Mouse (Mus musculus): Measurements from ENCODE around the gene Actl7b. TPM values are rescaled to one million over a fixed set of nuclear protein-coding genes. Genes with fewer than 3 reads are reported as not detected.

Gene Actl7b
- total and polyA plus RNA-seq, 2 experiments from 2014 or later, result not detected

DNA sequence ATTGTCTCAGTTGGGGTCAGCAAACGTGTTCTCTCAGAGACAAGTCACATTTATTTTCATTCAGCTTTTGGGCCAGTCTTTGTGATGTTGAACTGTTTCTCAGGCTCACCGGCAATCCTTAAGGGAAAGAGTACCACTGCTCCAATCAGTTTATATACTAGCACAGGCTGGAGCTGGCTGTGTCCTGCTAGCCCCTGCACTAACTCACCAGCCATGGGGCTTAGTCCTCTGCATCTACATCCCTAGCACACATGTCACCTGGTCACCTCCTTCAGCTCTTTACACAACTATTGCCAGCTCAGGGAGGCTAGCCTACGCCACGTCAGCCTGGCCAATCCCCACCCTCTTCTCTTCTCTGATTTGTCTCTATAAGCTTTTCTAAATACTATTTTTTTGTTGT lies 1.5 kb upstream of the Actl7b start:
- TF ChIP-seq CTCF (IDR thresholded peaks at IDR 0.05; ENCODE audit: low read depth) (no peak), EP300 (IDR thresholded peaks at IDR 0.05; ENCODE audit: low read depth) (no peak)
- 87% methylated on average over 4 of the region's 4 CpGs for WGBS
- H3K27ac ChIP-seq (ENCODE audit: low read depth), result no peak overlapping the region
- ATAC-seq (ENCODE audit: insufficient read depth, low read depth) (no peak), DNase-seq (ENCODE audit: low spot score) (no peak)
- no peaks in the 10 kb centered on the region for H3K9me3 ChIP-seq (replicated peaks; ENCODE audit: control insufficient read depth, low read length)
- no peaks in the 10 kb centered on the region for H3K27me3 ChIP-seq (ENCODE audit: control insufficient read depth, insufficient read depth, low read length)
- H3K4me2 ChIP-seq (ENCODE audit: low read depth, low read length), result no peak overlapping the region
- H3K9ac ChIP-seq (replicated peaks; ENCODE audit: low read depth, low read length), result no peak overlapping the region
- peaks cover 13% of the 10 kb centered on the region; the same call in 1 of the 2 replicates for H3K36me3 ChIP-seq (replicated peaks; ENCODE audit: control insufficient read depth, insufficient read depth, low read length)
- H3K4me1 ChIP-seq (ENCODE audit: control insufficient read depth, insufficient read depth), result no peaks in the 10 kb centered on the region
- H3K4me3 ChIP-seq (ENCODE audit: low read depth, low read length), result no peak overlapping the region

DNA sequence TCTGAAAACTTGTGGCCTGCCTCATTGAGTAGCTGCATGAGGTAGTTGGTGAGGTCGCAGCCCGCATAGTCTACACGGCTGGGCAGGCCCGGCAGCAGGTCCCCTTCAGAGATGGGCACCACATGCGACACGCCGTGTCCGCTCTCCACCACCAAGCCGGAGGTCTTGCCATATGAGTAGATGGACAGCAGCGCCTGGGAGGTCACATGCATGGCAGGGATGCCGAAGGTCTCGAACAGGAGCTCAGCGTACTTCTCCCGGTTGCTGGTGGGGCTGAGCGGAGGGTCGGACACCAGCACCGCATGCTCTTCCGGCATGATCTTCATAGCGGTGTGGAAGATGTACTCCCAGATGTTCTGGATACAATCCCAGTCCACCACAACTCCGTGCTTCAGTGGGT lies 632 bp downstream of the Actl7b start:
- TF ChIP-seq EP300 (IDR thresholded peaks at IDR 0.05; ENCODE audit: low read depth), result no peak
- no peak for TF ChIP-seq CTCF (IDR thresholded peaks at IDR 0.05; ENCODE audit: low read depth)
- H3K27me3 ChIP-seq (ENCODE audit: control insufficient read depth, insufficient read depth, low read length), result no peaks in the 10 kb centered on the region
- no peak overlapping the region for H3K4me2 ChIP-seq (ENCODE audit: low read depth, low read length)
- no peak for DNase-seq (ENCODE audit: low spot score)
- no peak overlapping the region for H3K9ac ChIP-seq (replicated peaks; ENCODE audit: low read depth, low read length)
- H3K9me3 ChIP-seq (replicated peaks; ENCODE audit: control insufficient read depth, low read length), result no peaks in the 10 kb centered on the region
- ATAC-seq (ENCODE audit: insufficient read depth, low read depth), result no peak
- no peak overlapping the region for H3K4me3 ChIP-seq (ENCODE audit: low read depth, low read length)
- H3K27ac ChIP-seq (ENCODE audit: low read depth), result no peak overlapping the region
- no peaks in the 10 kb centered on the region; the same call in 1 of the 2 replicates for H3K36me3 ChIP-seq (replicated peaks; ENCODE audit: control insufficient read depth, insufficient read depth, low read length)
- H3K4me1 ChIP-seq (ENCODE audit: control insufficient read depth, insufficient read depth), result no peaks in the 10 kb centered on the region
- WGBS, result 97% methylated on average over 20 of the region's 20 CpGs

DNA sequence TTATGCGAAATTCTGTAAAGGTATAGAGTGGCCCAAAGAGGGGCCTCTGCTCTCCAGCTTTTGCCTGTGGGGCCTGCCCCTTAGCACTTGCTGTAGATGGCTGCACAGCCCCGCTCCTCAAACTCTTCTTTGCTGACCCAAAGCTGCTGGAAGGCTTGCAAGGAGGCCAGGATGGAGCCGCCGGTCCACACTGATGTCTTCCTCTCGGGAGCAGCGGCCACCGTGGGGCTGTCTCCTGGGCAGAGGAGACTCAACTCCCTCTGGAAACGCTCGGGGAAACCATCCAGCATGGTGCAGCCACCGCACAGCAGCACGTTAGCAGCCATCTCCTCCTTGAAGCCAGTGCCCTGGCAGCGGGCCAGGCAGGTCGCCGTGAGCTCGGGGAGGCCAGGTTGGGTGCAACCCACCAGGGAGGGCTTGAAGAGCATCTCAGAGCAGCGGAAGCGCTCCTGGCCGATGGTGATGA lies 1.2 kb downstream of the Actl7b start, which contains the start of gene Gm26657:
TSS of gene Gm26657 (plus strand) at position 51 of the 466 bp plus-strand sequence.
- DNase-seq (ENCODE audit: low spot score) (no peak), ATAC-seq (ENCODE audit: insufficient read depth, low read depth) (no peak)
- Histone ChIP-seq H3K36me3 (replicated peaks; ENCODE audit: control insufficient read depth, insufficient read depth, low read length) (no peaks in the 10 kb centered on the region; the same call in 1 of the 2 replicates), H3K9me3 (replicated peaks; ENCODE audit: control insufficient read depth, low read length) (no peaks in the 10 kb centered on the region), H3K9ac (replicated peaks; ENCODE audit: low read depth, low read length) (no peak within 1 kb of the TSS), H3K27me3 (ENCODE audit: control insufficient read depth, insufficient read depth, low read length) (no peaks in the 10 kb centered on the region), H3K27ac (ENCODE audit: low read depth) (no peak within 1 kb of the TSS), H3K4me2 (ENCODE audit: low read depth, low read length) (no peak within 1 kb of the TSS), H3K4me1 (ENCODE audit: control insufficient read depth, insufficient read depth) (no peaks in the 10 kb centered on the region), H3K4me3 (ENCODE audit: low read depth, low read length) (no peak within 1 kb of the TSS)
- TF ChIP-seq CTCF (IDR thresholded peaks at IDR 0.05; ENCODE audit: low read depth), result no peak
- TF ChIP-seq EP300 (IDR thresholded peaks at IDR 0.05; ENCODE audit: low read depth), result no peak
- WGBS, result 78% methylated on average over 18 of the region's 18 CpGs

DNA sequence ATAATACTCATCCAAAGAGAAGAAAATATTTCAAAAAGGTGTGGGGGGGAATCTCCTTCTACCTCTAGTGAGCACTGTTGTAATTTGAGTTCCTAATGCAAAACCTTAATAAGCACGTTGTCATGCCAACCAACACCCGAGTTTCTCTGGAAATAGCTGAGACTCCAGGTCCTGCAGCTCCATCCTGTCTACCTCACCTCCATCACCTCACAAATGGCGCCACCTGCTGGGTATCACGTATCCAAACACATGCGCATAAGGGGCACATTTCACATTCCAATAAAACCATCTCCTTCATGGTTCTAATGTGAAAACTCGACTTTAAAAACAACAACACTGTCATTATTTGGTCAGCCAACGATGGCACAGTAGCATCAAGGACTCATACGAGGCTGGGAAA lies 15.4 kb downstream of the Actl7b start:
- DNase-seq (ENCODE audit: low spot score) (no peak), ATAC-seq (ENCODE audit: insufficient read depth, low read depth) (no peak)
- Histone ChIP-seq H3K9me3 (replicated peaks; ENCODE audit: control insufficient read depth, low read length) (no peaks in the 10 kb centered on the region), H3K4me1 (ENCODE audit: control insufficient read depth, insufficient read depth) (peaks cover 11% of the 10 kb centered on the region; the same call in 1 of the 2 replicates), H3K9ac (replicated peaks; ENCODE audit: low read depth, low read length) (no peak overlapping the region), H3K4me2 (ENCODE audit: low read depth, low read length) (no peak overlapping the region), H3K36me3 (replicated peaks; ENCODE audit: control insufficient read depth, insufficient read depth, low read length) (no peaks in the 10 kb centered on the region), H3K27me3 (ENCODE audit: control insufficient read depth, insufficient read depth, low read length) (no peaks in the 10 kb centered on the region), H3K4me3 (ENCODE audit: low read depth, low read length) (no peak overlapping the region), H3K27ac (ENCODE audit: low read depth) (no peak overlapping the region)
- 58% methylated on average over 8 of the region's 8 CpGs for WGBS
- no peak for TF ChIP-seq EP300 (IDR thresholded peaks at IDR 0.05; ENCODE audit: low read depth)
- TF ChIP-seq CTCF (IDR thresholded peaks at IDR 0.05; ENCODE audit: low read depth), result peak; percentile 38

- ATAC-seq (ENCODE audit: insufficient read depth, low read depth) (no peak), DNase-seq (ENCODE audit: low spot score) (no peak)
- Histone ChIP-seq H3K27ac (ENCODE audit: low read depth) (no peak overlapping the region), H3K9me3 (replicated peaks; ENCODE audit: control insufficient read depth, low read length) (no peaks in the 10 kb centered on the region), H3K4me3 (ENCODE audit: low read depth, low read length) (no peak overlapping the region), H3K4me2 (ENCODE audit: low read depth, low read length) (no peak overlapping the region), H3K27me3 (ENCODE audit: control insufficient read depth, insufficient read depth, low read length) (no peaks in the 10 kb centered on the region), H3K9ac (replicated peaks; ENCODE audit: low read depth, low read length) (no peak overlapping the region), H3K36me3 (replicated peaks; ENCODE audit: control insufficient read depth, insufficient read depth, low read length) (no peaks in the 10 kb centered on the region), H3K4me1 (ENCODE audit: control insufficient read depth, insufficient read depth) (peaks cover 33% of the 10 kb centered on the region)
- TF ChIP-seq CTCF (IDR thresholded peaks at IDR 0.05; ENCODE audit: low read depth) (no peak), EP300 (IDR thresholded peaks at IDR 0.05; ENCODE audit: low read depth) (no peak)
- WGBS, result 90% methylated on average over 6 of the region's 6 CpGs
Observed at GRCm38 (mm10) chr4:56723237-56723636, 18.0 kb downstream of the Actl7b start.

DNA sequence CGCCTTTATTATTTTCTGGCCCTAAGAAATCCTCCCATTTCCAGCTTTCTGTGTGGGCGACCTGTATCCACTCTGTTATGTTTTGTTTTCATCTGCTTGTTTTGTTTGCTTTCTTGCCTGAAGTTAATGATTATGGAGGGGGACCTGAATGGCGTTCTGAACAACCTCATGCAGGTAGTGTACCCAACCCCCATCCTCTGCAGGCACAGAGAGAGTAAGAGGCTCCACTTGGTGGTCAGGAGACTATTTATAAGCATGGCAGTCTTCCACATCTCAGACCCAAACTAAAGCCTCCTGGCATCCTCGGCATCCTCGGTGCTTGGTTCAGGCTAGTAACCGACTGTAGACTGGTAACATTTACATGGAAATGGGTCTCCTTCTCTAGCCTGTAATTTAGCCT lies 18.9 kb downstream of the Actl7b start:
- Histone ChIP-seq H3K9ac (replicated peaks; ENCODE audit: low read depth, low read length) (no peak overlapping the region), H3K4me1 (ENCODE audit: control insufficient read depth, insufficient read depth) (peaks cover 36% of the 10 kb centered on the region), H3K4me3 (ENCODE audit: low read depth, low read length) (no peak overlapping the region), H3K36me3 (replicated peaks; ENCODE audit: control insufficient read depth, insufficient read depth, low read length) (no peaks in the 10 kb centered on the region), H3K27ac (ENCODE audit: low read depth) (0 out of 2 replicates have a peak overlapping the region, but pooled peaks have one; percentile 32), H3K27me3 (ENCODE audit: control insufficient read depth, insufficient read depth, low read length) (no peaks in the 10 kb centered on the region), H3K4me2 (ENCODE audit: low read depth, low read length) (no peak overlapping the region), H3K9me3 (replicated peaks; ENCODE audit: control insufficient read depth, low read length) (no peaks in the 10 kb centered on the region)
- ATAC-seq (ENCODE audit: insufficient read depth, low read depth) (no peak), DNase-seq (ENCODE audit: low spot score) (peak; percentile 29)
- WGBS, result 49% methylated on average over 6 of the region's 6 CpGs
- TF ChIP-seq CTCF (IDR thresholded peaks at IDR 0.05; ENCODE audit: low read depth) (no peak), EP300 (IDR thresholded peaks at IDR 0.05; ENCODE audit: low read depth) (no peak)
